Mouse (Mus musculus) erythroid progenitor cell, adult 5-6 weeks (primary cell): ENCODE data around the gene Ccnc. TPM values are rescaled to one million over a fixed set of nuclear protein-coding genes. Genes with fewer than 3 reads are reported as not detected.

ENCODE experiments used
- ATAC-seq: replicated peaks from 2 replicates; pipeline ENCODE4 v1.8.0; 2016; ENCODE audit warnings: moderate number of reproducible peaks, mild to moderate bottlenecking, moderate TSS enrichment, inconsistent platforms; ENCODE audit not compliant: poor library complexity, low FRiP score, severe bottlenecking
- total RNA-seq, 2 experiments: library from RNA; stranded (forward) in 1 of 2; stranded (reverse) in 1 of 2; fragments of 150-400 nt in 1 of 2; fragments of 186-747, 209-891 nt in 1 of 2; gene quantifications; 2 replicates each; pipeline versions ENCODE4 v1.2.3 to v1.2.4; 2015 to 2017; ENCODE audit warnings: low replicate concordance in 2 of 2

Gene Ccnc
- total RNA-seq, 2 experiments from 2014 or later, result 19.3 to 28.5 TPM

DNA sequence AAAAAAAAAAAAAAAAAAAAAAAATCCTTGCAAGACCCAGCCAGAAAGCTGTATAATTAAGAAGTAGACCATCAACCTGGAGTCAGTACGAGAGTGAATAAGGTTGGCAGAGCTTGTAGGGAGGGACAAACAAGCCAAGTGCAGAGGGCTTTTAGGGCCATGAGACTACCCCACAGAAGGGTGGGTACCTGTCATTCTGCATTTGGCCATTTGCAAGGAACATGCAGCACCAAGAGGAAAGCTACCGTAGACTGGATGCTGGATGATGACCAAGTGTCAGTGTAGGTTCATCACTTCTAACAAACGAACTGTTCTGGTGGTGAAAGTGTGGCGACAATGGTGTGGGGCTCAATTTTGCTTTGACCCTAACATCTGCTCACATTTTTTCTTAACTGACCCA is 62.3 kb downstream of the Ccnc start:
- no peak for ATAC-seq

GRCm38 (mm10) chr4:21793631-21794030 is 66.1 kb downstream of the Ccnc start:
- no peak for ATAC-seq

DNA sequence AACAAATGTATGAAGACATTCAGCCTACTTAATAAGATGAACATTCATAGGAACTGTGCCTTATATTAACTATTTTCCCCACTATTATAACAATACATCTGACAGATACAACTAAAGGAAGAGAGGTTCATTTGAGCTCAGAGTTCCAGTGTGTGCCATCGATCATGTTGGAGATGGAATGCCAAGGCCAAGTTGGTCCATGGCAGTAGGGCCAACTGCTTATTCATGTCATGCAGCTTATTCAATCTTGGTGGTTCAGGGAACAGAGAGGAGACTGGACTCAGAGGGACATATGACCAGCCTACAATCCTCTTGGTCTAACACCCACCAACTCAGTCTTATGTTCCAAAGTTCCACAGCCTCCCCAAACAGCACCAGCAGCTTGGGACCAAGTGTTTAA is 73.5 kb downstream of the Ccnc start:
- ATAC-seq, result no peak

- no peak; the same call in 1 of the 2 replicates for ATAC-seq
Observed at GRCm38 (mm10) chr4:21801620-21802019, 74.1 kb downstream of the Ccnc start.

- ATAC-seq, result no peak
Observed at GRCm38 (mm10) chr4:21807204-21807603, 79.7 kb downstream of the Ccnc start.

Other genes starting within 250 kb of the Ccnc start
- gene Prdm13, start 41.7 kb upstream of the Ccnc start, total RNA-seq (2015; ENCODE audit: low replicate concordance), result not detected in 2 replicates
- not detected in 2 replicates for gene Prdm13, start 41.7 kb upstream of the Ccnc start, total RNA-seq (2017; ENCODE audit: low replicate concordance)
- 56.6 and 69.2 TPM in 2 replicates for gene Usp45, start 39.5 kb downstream of the Ccnc start, total RNA-seq (2015; ENCODE audit: low replicate concordance)
- 40.2 and 46.3 TPM in 2 replicates for gene Usp45, start 39.5 kb downstream of the Ccnc start, total RNA-seq (2017; ENCODE audit: low replicate concordance)
- 5.4 and 10.9 TPM in 2 replicates for gene Tstd3, start 39.5 kb downstream of the Ccnc start, total RNA-seq (2015; ENCODE audit: low replicate concordance)
- gene Tstd3, start 39.5 kb downstream of the Ccnc start, total RNA-seq (2017; ENCODE audit: low replicate concordance), result 1.5 and 8.5 TPM in 2 replicates
- 314 and 393 TPM in 2 replicates for gene Pnisr, start 119.9 kb downstream of the Ccnc start, total RNA-seq (2015; ENCODE audit: low replicate concordance)
- 251 and 277 TPM in 2 replicates for gene Pnisr, start 119.9 kb downstream of the Ccnc start, total RNA-seq (2017; ENCODE audit: low replicate concordance)
- 7.1 TPM in 1 of 2 replicates, not detected in the other for gene Coq3, start 152.0 kb downstream of the Ccnc start, total RNA-seq (2015; ENCODE audit: low replicate concordance)
- gene Coq3, start 152.0 kb downstream of the Ccnc start, total RNA-seq (2017; ENCODE audit: low replicate concordance), result 2.7 TPM in 1 of 2 replicates, not detected in the other
- gene Faxc, start 203.6 kb downstream of the Ccnc start, total RNA-seq (2015; ENCODE audit: low replicate concordance), result not detected in 2 replicates
- not detected in 2 replicates for gene Faxc, start 203.6 kb downstream of the Ccnc start, total RNA-seq (2017; ENCODE audit: low replicate concordance)